Mouse (Mus musculus): Measurements from ENCODE around the gene St5. TPM values are rescaled to one million over a fixed set of nuclear protein-coding genes. Genes with fewer than 3 reads are reported as not detected.

The St5 gene
- total and polyA plus RNA-seq, 3 experiments: 24.3 to 40.3 (median 28.4) TPM

GRCm38 (mm10) chr7:109615601-109616000 is 87.8 kb downstream of the St5 start:
- 9% methylated on average over 4 of the region's 4 CpGs for WGBS
- H3K27ac ChIP-seq: peak overlapping the region; percentile 97
- H3K79me2 ChIP-seq (replicated peaks; ENCODE audit: control insufficient read depth, insufficient read depth, low read length): peaks cover 3% of the 10 kb centered on the region
- H3K36me3 ChIP-seq (ENCODE audit: control insufficient read depth, insufficient read depth, low read length): peaks cover 35% of the 10 kb centered on the region
- H3K4me3 ChIP-seq: peak overlapping the region; percentile 82
- intact Hi-C loops (cut with DNase I): loop anchor here (2.0 to 10.0 kb wide), 2 partner anchors 25 to 171 kb away; no protein-coding TSS in a partner anchor
- DNase-seq: no peak
- peaks cover 22% of the 10 kb centered on the region for H3K4me1 ChIP-seq (ENCODE audit: control insufficient read depth, insufficient read depth, low read length)
- peak overlapping the region; percentile 72 for H3K9ac ChIP-seq (ENCODE audit: low read depth, low read length)
- H3K27me3 ChIP-seq (ENCODE audit: control insufficient read depth, insufficient read depth, low read length): no peaks in the 10 kb centered on the region
- TF ChIP-seq EP300 (IDR thresholded peaks at IDR 0.05; ENCODE audit: insufficient read depth, low read depth, low read length) (no peak), CTCF (IDR thresholded peaks at IDR 0.05) (no peak), POLR2A (IDR thresholded peaks at IDR 0.05; ENCODE audit: insufficient read depth, low read depth, low read length) (no peak)

- TF ChIP-seq EP300 (IDR thresholded peaks at IDR 0.05; ENCODE audit: insufficient read depth, low read depth, low read length): no peak
- TF ChIP-seq POLR2A (IDR thresholded peaks at IDR 0.05; ENCODE audit: insufficient read depth, low read depth, low read length): no peak
- TF ChIP-seq CTCF (IDR thresholded peaks at IDR 0.05): no peak
- H3K79me2 ChIP-seq (replicated peaks; ENCODE audit: control insufficient read depth, insufficient read depth, low read length): peaks cover 5% of the 10 kb centered on the region
- intact Hi-C loops (cut with DNase I): loop anchor here (2.0 to 10.0 kb wide), 3 partner anchors 24 to 170 kb away; no protein-coding TSS in a partner anchor
- peak overlapping the region; percentile 97 for H3K27ac ChIP-seq
- peaks cover 37% of the 10 kb centered on the region for H3K36me3 ChIP-seq (ENCODE audit: control insufficient read depth, insufficient read depth, low read length)
- no peaks in the 10 kb centered on the region for H3K27me3 ChIP-seq (ENCODE audit: control insufficient read depth, insufficient read depth, low read length)
- peaks cover 24% of the 10 kb centered on the region for H3K4me1 ChIP-seq (ENCODE audit: control insufficient read depth, insufficient read depth, low read length)
- H3K9ac ChIP-seq (ENCODE audit: low read depth, low read length): peak overlapping the region; percentile 72
- DNase-seq: peak in 1 of 2 experiments; percentile 50
- 8% methylated on average over 4 of the region's 4 CpGs for WGBS
- H3K4me3 ChIP-seq: peak overlapping the region; percentile 82
Measured at GRCm38 (mm10) chr7:109614939-109615338, 88.5 kb downstream of the St5 start.

DNA sequence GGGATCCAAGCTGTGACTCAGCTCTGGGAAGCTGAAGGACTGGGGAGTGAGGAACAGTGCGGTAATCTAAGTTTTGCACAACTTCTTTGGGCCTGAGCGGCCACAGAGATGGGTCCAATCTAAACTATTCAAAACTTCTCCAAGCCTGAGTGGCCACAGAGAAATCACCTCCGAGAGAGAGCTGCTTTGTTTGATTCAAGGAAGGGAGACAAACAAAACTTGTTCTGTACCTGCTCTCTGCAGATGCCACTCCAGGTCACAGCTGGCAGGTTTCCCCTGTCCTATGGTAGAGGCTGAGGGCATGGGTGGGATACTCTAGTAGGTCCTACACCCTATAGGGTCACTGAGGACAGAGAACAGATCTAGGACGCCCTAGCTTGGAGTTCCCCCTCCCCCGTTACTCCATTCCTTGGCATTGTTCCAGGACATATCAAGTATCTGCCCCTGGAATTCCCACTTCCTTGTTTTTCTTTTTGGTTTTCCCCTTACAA is 89.8 kb downstream of the St5 start:
- 27% methylated on average over 5 of the region's 5 CpGs for WGBS
- peak overlapping the region; percentile 97 for H3K27ac ChIP-seq
- peaks cover 7% of the 10 kb centered on the region for H3K79me2 ChIP-seq (replicated peaks; ENCODE audit: control insufficient read depth, insufficient read depth, low read length)
- peaks cover 29% of the 10 kb centered on the region for H3K4me1 ChIP-seq (ENCODE audit: control insufficient read depth, insufficient read depth, low read length)
- intact Hi-C loops (cut with DNase I): loop anchor here (2.0 to 10.0 kb wide), 3 partner anchors 23 to 169 kb away; no protein-coding TSS in a partner anchor
- DNase-seq: peak; percentile 55 to 58
- peak overlapping the region; percentile 82 for H3K4me3 ChIP-seq
- peak overlapping the region; percentile 17 for H3K9ac ChIP-seq (ENCODE audit: low read depth, low read length)
- H3K36me3 ChIP-seq (ENCODE audit: control insufficient read depth, insufficient read depth, low read length): peaks cover 44% of the 10 kb centered on the region
- TF ChIP-seq EP300 (IDR thresholded peaks at IDR 0.05; ENCODE audit: insufficient read depth, low read depth, low read length) (no peak), POLR2A (IDR thresholded peaks at IDR 0.05; ENCODE audit: insufficient read depth, low read depth, low read length) (no peak), CTCF (IDR thresholded peaks at IDR 0.05) (no peak)
- no peaks in the 10 kb centered on the region for H3K27me3 ChIP-seq (ENCODE audit: control insufficient read depth, insufficient read depth, low read length)

DNA sequence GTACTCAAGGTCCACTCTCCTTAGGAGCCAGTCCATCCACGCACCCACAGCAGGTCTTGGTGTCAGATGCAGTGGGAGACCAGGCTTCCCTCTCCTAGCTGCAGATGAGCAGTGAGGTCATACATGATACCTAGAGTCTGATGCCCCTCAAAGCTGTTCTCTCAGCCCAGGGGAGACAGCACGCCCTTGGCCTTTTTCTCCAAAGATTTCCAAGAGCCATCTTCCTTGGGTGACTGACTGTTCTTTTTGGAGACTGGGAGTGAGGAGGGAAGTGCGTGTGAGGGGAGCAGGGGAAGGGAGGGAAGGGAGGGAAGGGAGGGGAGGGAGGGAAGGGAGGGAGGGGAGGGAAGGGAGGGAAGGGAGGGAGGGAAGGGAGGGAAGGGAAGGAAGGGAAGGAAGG is 90.4 kb downstream of the St5 start:
- intact Hi-C loops (cut with DNase I): loop anchor here (5.0 to 10.0 kb wide), 2 partner anchors 36 to 168 kb away; no protein-coding TSS in a partner anchor
- Histone ChIP-seq H3K9ac (ENCODE audit: low read depth, low read length) (peak overlapping the region; percentile 6; the same call in 1 of the 2 replicates), H3K36me3 (ENCODE audit: control insufficient read depth, insufficient read depth, low read length) (peaks cover 44% of the 10 kb centered on the region), H3K27ac (peak overlapping the region; percentile 73), H3K4me3 (no peak overlapping the region), H3K4me1 (ENCODE audit: control insufficient read depth, insufficient read depth, low read length) (peaks cover 32% of the 10 kb centered on the region), H3K79me2 (replicated peaks; ENCODE audit: control insufficient read depth, insufficient read depth, low read length) (peaks cover 7% of the 10 kb centered on the region), H3K27me3 (ENCODE audit: control insufficient read depth, insufficient read depth, low read length) (no peaks in the 10 kb centered on the region)
- no peak for DNase-seq
- 87% methylated on average over 2 of the region's 3 CpGs for WGBS
- TF ChIP-seq CTCF (IDR thresholded peaks at IDR 0.05) (no peak), EP300 (IDR thresholded peaks at IDR 0.05; ENCODE audit: insufficient read depth, low read depth, low read length) (no peak), POLR2A (IDR thresholded peaks at IDR 0.05; ENCODE audit: insufficient read depth, low read depth, low read length) (no peak)

DNA sequence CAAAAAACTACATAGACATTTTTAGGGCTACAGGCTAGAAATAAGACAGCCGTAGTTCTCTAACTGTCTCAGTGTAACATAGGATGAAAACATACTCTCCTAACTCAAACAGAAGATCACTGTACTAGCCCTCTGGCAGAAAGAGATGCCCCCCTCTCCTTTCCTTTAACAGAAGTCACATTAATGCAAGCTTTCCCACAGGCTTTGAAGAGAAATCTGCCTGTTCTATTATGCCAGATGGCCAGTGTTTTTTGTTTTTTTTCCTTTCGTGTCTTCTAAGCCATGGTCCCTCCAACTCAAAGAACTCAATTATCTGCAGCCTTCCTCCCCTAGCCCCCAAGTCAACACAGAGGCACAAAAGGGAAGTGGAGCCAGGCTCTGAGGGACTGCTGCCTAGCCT is 90.9 kb downstream of the St5 start:
- TF ChIP-seq CTCF (IDR thresholded peaks at IDR 0.05) (no peak), POLR2A (IDR thresholded peaks at IDR 0.05; ENCODE audit: insufficient read depth, low read depth, low read length) (no peak), EP300 (IDR thresholded peaks at IDR 0.05; ENCODE audit: insufficient read depth, low read depth, low read length) (no peak)
- peaks cover 31% of the 10 kb centered on the region for H3K4me1 ChIP-seq (ENCODE audit: control insufficient read depth, insufficient read depth, low read length)
- peak overlapping the region; percentile 6; the same call in 1 of the 2 replicates for H3K9ac ChIP-seq (ENCODE audit: low read depth, low read length)
- WGBS: 55% methylated on average over 2 of the region's 2 CpGs
- H3K36me3 ChIP-seq (ENCODE audit: control insufficient read depth, insufficient read depth, low read length): peaks cover 48% of the 10 kb centered on the region
- no peak overlapping the region for H3K4me3 ChIP-seq
- H3K27me3 ChIP-seq (ENCODE audit: control insufficient read depth, insufficient read depth, low read length): no peaks in the 10 kb centered on the region
- H3K27ac ChIP-seq: peak overlapping the region; percentile 73
- peaks cover 7% of the 10 kb centered on the region for H3K79me2 ChIP-seq (replicated peaks; ENCODE audit: control insufficient read depth, insufficient read depth, low read length)
- intact Hi-C loops (cut with DNase I): loop anchor here (5.0 to 10.0 kb wide), 2 partner anchors 35 to 168 kb away; no protein-coding TSS in a partner anchor
- no peak for DNase-seq

- no peak for DNase-seq
- intact Hi-C loops (cut with DNase I): loop anchor here (5.0 to 10.0 kb wide), 2 partner anchors 33 to 166 kb away; no protein-coding TSS in a partner anchor
- Histone ChIP-seq H3K9ac (ENCODE audit: low read depth, low read length) (no peak overlapping the region), H3K27me3 (ENCODE audit: control insufficient read depth, insufficient read depth, low read length) (no peaks in the 10 kb centered on the region), H3K79me2 (replicated peaks; ENCODE audit: control insufficient read depth, insufficient read depth, low read length) (peaks cover 12% of the 10 kb centered on the region), H3K36me3 (ENCODE audit: control insufficient read depth, insufficient read depth, low read length) (peaks cover 61% of the 10 kb centered on the region), H3K4me3 (no peak overlapping the region), H3K4me1 (ENCODE audit: control insufficient read depth, insufficient read depth, low read length) (peaks cover 37% of the 10 kb centered on the region), H3K27ac (peak overlapping the region; percentile 45)
- WGBS: 23% methylated on average over 2 of the region's 2 CpGs
- TF ChIP-seq POLR2A (IDR thresholded peaks at IDR 0.05; ENCODE audit: insufficient read depth, low read depth, low read length): no peak
- TF ChIP-seq EP300 (IDR thresholded peaks at IDR 0.05; ENCODE audit: insufficient read depth, low read depth, low read length): no peak
- no peak for TF ChIP-seq CTCF (IDR thresholded peaks at IDR 0.05)
Measured at GRCm38 (mm10) chr7:109610348-109610747, 93.1 kb downstream of the St5 start.

All from heart, adult 2 months (tissue).